Mouse (Mus musculus) heart, embryonic 16.5 days (tissue): ENCODE measurements around the gene Pbx1. TPM values are rescaled to one million over a fixed set of nuclear protein-coding genes. Genes with fewer than 3 reads are reported as not detected.

Experiments used
- ATAC-seq: fragments of 200-750 bp; cut with Nextera tagmentation; replicated peaks from 2 replicates; pipeline ENCODE4 v1.8.0; 2017; ENCODE audit warnings: moderate number of reproducible peaks; ENCODE audit not compliant: insufficient read depth, low FRiP score; ENCODE audit errors: extremely low read depth
- H3K27ac ChIP-seq: fragments of 300-500 bp; sonication (generic); 2 replicates; pipeline ENCODE4 v1.5.1; 2014; ENCODE audit warnings: mild to moderate bottlenecking, low read length, control low read depth, moderate library complexity
- H3K27me3 ChIP-seq: fragments of 300-500 bp; sonication (generic); 2 replicates; pipeline ENCODE4 v1.6.1; 2014; ENCODE audit warnings: low read length, mixed read lengths; ENCODE audit not compliant: control insufficient read depth, insufficient read depth
- H3K36me3 ChIP-seq: fragments of 300-500 bp; sonication (generic); 2 replicates; pipeline ENCODE4 v1.6.1; 2014; ENCODE audit not compliant: control insufficient read depth, insufficient read depth
- H3K4me1 ChIP-seq: fragments of 300-500 bp; sonication (generic); 2 replicates; pipeline ENCODE4 v1.6.1; 2014; ENCODE audit warnings: low read length, mixed read lengths; ENCODE audit not compliant: control insufficient read depth, insufficient read depth
- H3K4me2 ChIP-seq: fragments of 300-500 bp; sonication (generic); 2 replicates; pipeline ENCODE4 v1.6.1; 2014; ENCODE audit warnings: low read depth, mild to moderate bottlenecking, control low read depth, low read length
- H3K4me3 ChIP-seq: fragments of 300-500 bp; sonication (generic); 2 replicates; pipeline ENCODE4 v1.5.1; 2014; ENCODE audit warnings: mild to moderate bottlenecking, control low read depth, low read length
- H3K9ac ChIP-seq: fragments of 300-500 bp; sonication (generic); 2 replicates; pipeline ENCODE4 v1.6.1; 2014; ENCODE audit warnings: low read length, control low read depth
- H3K9me3 ChIP-seq: fragments of 300-500 bp; sonication (generic); replicated peaks from 2 replicates; pipeline ENCODE4 v1.6.1; 2016; ENCODE audit warnings: low read length; ENCODE audit not compliant: control insufficient read depth
- whole genome bisulfite sequencing: fragments of 180-500 bp; shearing (Covaris S2); extraction: QIAGEN DNeasy Blood & Tissue Kit; methylation state at CpG from one replicate; pipeline ENCODE4 v1.1.7; 2014; 5-methylcytosine and 5-hydroxymethylcytosine counted together
- polyA plus RNA-seq: library from polyadenylated mRNA; unstranded; fragments of >200 nt; fragmentation: Nextera tagmentation; extraction: Ambion mirVana; gene quantifications from 2 replicates; pipeline ENCODE4 v1.2.1, GENCODE M21; 2015

The Pbx1 gene
- polyA plus RNA-seq, 1 experiment from 2014 or later, result 18.0 TPM

GRCm38 (mm10) chr1:168197195-168197907, 234.7 kb downstream of the Pbx1 start:
- peak; percentile 74 for ATAC-seq
- Histone ChIP-seq H3K36me3 (peaks cover 36% of the 10 kb centered on the region), H3K27ac (peak overlapping the region; percentile 25; the same call in 1 of the 2 replicates)

GRCm38 (mm10) chr1:168193364-168193763, 238.7 kb downstream of the Pbx1 start:
- no peaks in the 10 kb centered on the region for H3K9me3 ChIP-seq
- WGBS, result 83% methylated on average over 7 of the region's 7 CpGs
- ATAC-seq, result no peak
- H3K27ac ChIP-seq, result no peak overlapping the region
- no peaks in the 10 kb centered on the region for H3K27me3 ChIP-seq
- no peak overlapping the region for H3K4me2 ChIP-seq
- H3K36me3 ChIP-seq, result peaks cover 27% of the 10 kb centered on the region
- H3K9ac ChIP-seq, result no peak overlapping the region
- no peak overlapping the region for H3K4me3 ChIP-seq
- H3K4me1 ChIP-seq, result peaks cover 13% of the 10 kb centered on the region

More at GRCm38 (mm10) chr1:168197195-168197907, 234.7 kb downstream of the Pbx1 start:
- Histone ChIP-seq H3K4me2 (peak overlapping the region; percentile 5; the same call in 1 of the 2 replicates), H3K4me1 (peaks cover 17% of the 10 kb centered on the region), H3K9ac (no peak overlapping the region), H3K4me3 (no peak overlapping the region), H3K9me3 (no peaks in the 10 kb centered on the region), H3K27me3 (no peaks in the 10 kb centered on the region)
- WGBS, result 67% methylated on average over 6 of the region's 6 CpGs

GRCm38 (mm10) chr1:168182816-168183215, 249.3 kb downstream of the Pbx1 start:
- Histone ChIP-seq H3K4me3 (no peak overlapping the region), H3K4me1 (peaks cover 38% of the 10 kb centered on the region)

GRCm38 (mm10) chr1:168180622-168181441, 251.2 kb downstream of the Pbx1 start:
- Histone ChIP-seq H3K4me1 (peaks cover 34% of the 10 kb centered on the region), H3K36me3 (peaks cover 24% of the 10 kb centered on the region), H3K4me3 (no peak overlapping the region), H3K27ac (peak overlapping the region; percentile 80), H3K4me2 (no peak overlapping the region), H3K9me3 (no peaks in the 10 kb centered on the region), H3K27me3 (no peaks in the 10 kb centered on the region), H3K9ac (no peak overlapping the region)
- peak; percentile 94 for ATAC-seq
- 34% methylated on average over 9 of the region's 9 CpGs for WGBS

More at GRCm38 (mm10) chr1:168182816-168183215, 249.3 kb downstream of the Pbx1 start:
- Histone ChIP-seq H3K27ac (no peak overlapping the region), H3K4me2 (no peak overlapping the region), H3K27me3 (no peaks in the 10 kb centered on the region), H3K9me3 (no peaks in the 10 kb centered on the region), H3K36me3 (peaks cover 20% of the 10 kb centered on the region), H3K9ac (no peak overlapping the region)
- 92% methylated on average over 8 of the region's 8 CpGs for WGBS
- ATAC-seq, result no peak

- Histone ChIP-seq H3K4me1 (peaks cover 34% of the 10 kb centered on the region), H3K27me3 (no peaks in the 10 kb centered on the region), H3K27ac (peak overlapping the region; percentile 80), H3K4me3 (no peak overlapping the region), H3K9me3 (no peaks in the 10 kb centered on the region), H3K4me2 (no peak overlapping the region), H3K36me3 (peaks cover 24% of the 10 kb centered on the region), H3K9ac (no peak overlapping the region)
- WGBS, result 83% methylated on average over 11 of the region's 11 CpGs
- ATAC-seq, result no peak
Measured at GRCm38 (mm10) chr1:168179691-168180090, 252.4 kb downstream of the Pbx1 start.

- H3K27ac ChIP-seq, result peak overlapping the region; percentile 84
- H3K9me3 ChIP-seq, result no peaks in the 10 kb centered on the region
- no peak overlapping the region for H3K9ac ChIP-seq
- H3K36me3 ChIP-seq, result peaks cover 25% of the 10 kb centered on the region
- no peak for ATAC-seq
- no peak overlapping the region for H3K4me3 ChIP-seq
- H3K4me1 ChIP-seq, result peaks cover 34% of the 10 kb centered on the region
- H3K27me3 ChIP-seq, result no peaks in the 10 kb centered on the region
- WGBS, result 84% methylated on average over 1 of the region's 1 CpGs
- H3K4me2 ChIP-seq, result no peak overlapping the region; the same call in 1 of the 2 replicates
Measured at GRCm38 (mm10) chr1:168178611-168179010, 253.5 kb downstream of the Pbx1 start.

GRCm38 (mm10) chr1:168175586-168175985, 256.5 kb downstream of the Pbx1 start:
- Histone ChIP-seq H3K36me3 (peaks cover 13% of the 10 kb centered on the region; the same call in 1 of the 2 replicates), H3K9me3 (no peaks in the 10 kb centered on the region), H3K27me3 (no peaks in the 10 kb centered on the region), H3K27ac (no peak overlapping the region), H3K4me3 (no peak overlapping the region), H3K4me2 (no peak overlapping the region), H3K4me1 (peaks cover 22% of the 10 kb centered on the region), H3K9ac (no peak overlapping the region)
- 75% methylated on average over 4 of the region's 4 CpGs for WGBS
- ATAC-seq, result no peak

GRCm38 (mm10) chr1:168169791-168170190, 262.3 kb downstream of the Pbx1 start:
- Histone ChIP-seq H3K4me2 (no peak overlapping the region), H3K9me3 (no peaks in the 10 kb centered on the region), H3K27me3 (no peaks in the 10 kb centered on the region), H3K36me3 (peaks cover 8% of the 10 kb centered on the region), H3K4me1 (peaks cover 17% of the 10 kb centered on the region), H3K4me3 (no peak overlapping the region), H3K27ac (no peak overlapping the region), H3K9ac (no peak overlapping the region)
- WGBS, result 89% methylated on average over 8 of the region's 8 CpGs
- ATAC-seq, result no peak
